Mouse (Mus musculus) 416B (cell line): ENCODE measurements around the gene Ccr1l1.

Experiments used
- DNase-seq: peaks from one replicate; pipeline ENCODE4 v3.0.0; 2011; ENCODE audit warnings: low read depth

The Ccr1l1 gene

GRCm38 (mm10) chr9:123960161-123960560, 18.0 kb downstream of the Ccr1l1 start:
- no peak for DNase-seq

GRCm38 (mm10) chr9:123957911-123958413, 20.2 kb downstream of the Ccr1l1 start:
- DNase-seq: peak; percentile 36

GRCm38 (mm10) chr9:123956892-123957291, 21.3 kb downstream of the Ccr1l1 start:
- DNase-seq: no peak

GRCm38 (mm10) chr9:123953551-123953950, 24.7 kb downstream of the Ccr1l1 start:
- DNase-seq: no peak

- DNase-seq: peak; percentile 83
Observed at GRCm38 (mm10) chr9:123951176-123951575, 27.0 kb downstream of the Ccr1l1 start.

GRCm38 (mm10) chr9:123949432-123949831, 28.8 kb downstream of the Ccr1l1 start:
- no peak for DNase-seq

GRCm38 (mm10) chr9:123947815-123948214, 30.4 kb downstream of the Ccr1l1 start:
- no peak for DNase-seq

GRCm38 (mm10) chr9:123942025-123942424, 36.2 kb downstream of the Ccr1l1 start:
- peak; percentile 79 for DNase-seq

GRCm38 (mm10) chr9:123941316-123941715, 36.9 kb downstream of the Ccr1l1 start:
- DNase-seq: peak; percentile 98

GRCm38 (mm10) chr9:123940628-123941027, 37.6 kb downstream of the Ccr1l1 start:
- DNase-seq: peak; percentile 59

- DNase-seq: no peak
Observed at GRCm38 (mm10) chr9:123940168-123940567, 38.0 kb downstream of the Ccr1l1 start.

GRCm38 (mm10) chr9:123937989-123938388, 40.2 kb downstream of the Ccr1l1 start:
- peak; percentile 94 for DNase-seq

- peak; percentile 99 for DNase-seq
Observed at GRCm38 (mm10) chr9:123936604-123937280, 41.5 kb downstream of the Ccr1l1 start.

GRCm38 (mm10) chr9:123935776-123936175, 42.4 kb downstream of the Ccr1l1 start:
- no peak for DNase-seq

GRCm38 (mm10) chr9:123935346-123935745, 42.9 kb downstream of the Ccr1l1 start:
- DNase-seq: no peak

- DNase-seq: peak; percentile 45
Observed at GRCm38 (mm10) chr9:123933716-123934445, 44.3 kb downstream of the Ccr1l1 start.

- peak; percentile 65 for DNase-seq
Observed at GRCm38 (mm10) chr9:123932911-123933675, 45.1 kb downstream of the Ccr1l1 start.

- peak; percentile 99 for DNase-seq
Observed at GRCm38 (mm10) chr9:123931761-123932700, 46.2 kb downstream of the Ccr1l1 start.

GRCm38 (mm10) chr9:123930926-123931325, 47.3 kb downstream of the Ccr1l1 start:
- DNase-seq: peak; percentile 81

- peak; percentile 21 for DNase-seq
Observed at GRCm38 (mm10) chr9:123930476-123930875, 47.7 kb downstream of the Ccr1l1 start.

GRCm38 (mm10) chr9:123929936-123930335, 48.3 kb downstream of the Ccr1l1 start:
- peak; percentile 58 for DNase-seq
